Mouse (Mus musculus) embryonic facial prominence, embryonic 12.5 days (tissue): ENCODE data around the gene AI854703. TPM values are rescaled to one million over a fixed set of nuclear protein-coding genes. Genes with fewer than 3 reads are reported as not detected.

ENCODE experiments used
- ATAC-seq: fragments of 200-750 bp; cut with Nextera tagmentation; 2 replicates; pipeline ENCODE4 v1.8.0; 2017; ENCODE audit not compliant: insufficient number of reproducible peaks, insufficient read depth, low FRiP score, low TSS enrichment
- H3K27ac ChIP-seq: fragments of 300-500 bp; sonication (generic); 2 replicates; pipeline ENCODE4 v1.5.1; 2016; ENCODE audit warnings: mild to moderate bottlenecking
- H3K27me3 ChIP-seq: fragments of 300-500 bp; sonication (generic); 2 replicates; pipeline ENCODE4 v1.6.1; 2016; ENCODE audit warnings: mild to moderate bottlenecking, moderate library complexity
- H3K36me3 ChIP-seq: fragments of 300-500 bp; sonication (generic); 2 replicates; pipeline ENCODE4 v1.6.1; 2016; ENCODE audit warnings: mild to moderate bottlenecking
- H3K4me1 ChIP-seq: fragments of 300-500 bp; sonication (generic); 2 replicates; pipeline ENCODE4 v1.6.1; 2016
- H3K4me2 ChIP-seq: fragments of 300-500 bp; sonication (generic); replicated peaks from 2 replicates; pipeline ENCODE4 v1.6.1; 2016; ENCODE audit warnings: mild to moderate bottlenecking, moderate library complexity
- H3K4me3 ChIP-seq: fragments of 300-500 bp; sonication (generic); 2 replicates; pipeline ENCODE4 v1.5.1; 2016; ENCODE audit warnings: mild to moderate bottlenecking
- H3K9ac ChIP-seq: fragments of 300-500 bp; sonication (generic); 2 replicates; pipeline ENCODE4 v1.6.1; 2016; ENCODE audit warnings: mild to moderate bottlenecking, moderate library complexity
- H3K9me3 ChIP-seq: fragments of 300-500 bp; sonication (generic); 2 replicates; pipeline ENCODE4 v1.6.1; 2016; ENCODE audit warnings: mild to moderate bottlenecking, moderate library complexity
- WGBS: fragments of 180-500 bp; shearing (Covaris S2); methylation state at CpG from one replicate; pipeline ENCODE4 v1.1.7; 2016; 5-methylcytosine and 5-hydroxymethylcytosine counted together
- polyA plus RNA-seq: library from polyadenylated mRNA; unstranded; fragments of >200 nt; fragmentation: Nextera tagmentation; extraction: Ambion mirVana; gene quantifications from 2 replicates; pipeline ENCODE4 v1.2.1, GENCODE M21; 2016

AI854703 gene
- polyA plus RNA-seq, 1 experiment from 2014 or later = 2.0 TPM

GRCm38 (mm10) chr6:48680421-48680820, 53.9 kb downstream of the AI854703 start:
- no peaks in the 10 kb centered on the region for H3K36me3 ChIP-seq
- ATAC-seq = no peak
- no peaks in the 10 kb centered on the region for H3K27me3 ChIP-seq
- H3K4me2 ChIP-seq = no peak overlapping the region
- WGBS = 83% methylated on average over 5 of the region's 5 CpGs
- no peak overlapping the region for H3K4me3 ChIP-seq
- no peak overlapping the region for H3K27ac ChIP-seq
- no peak overlapping the region for H3K9ac ChIP-seq
- H3K9me3 ChIP-seq = no peaks in the 10 kb centered on the region
- H3K4me1 ChIP-seq = no peaks in the 10 kb centered on the region; the same call in 1 of the 2 replicates

- Histone ChIP-seq H3K27ac (no peak overlapping the region), H3K4me1 (no peaks in the 10 kb centered on the region), H3K4me2 (no peak overlapping the region), H3K36me3 (no peaks in the 10 kb centered on the region), H3K27me3 (no peaks in the 10 kb centered on the region), H3K4me3 (no peak overlapping the region), H3K9ac (no peak overlapping the region), H3K9me3 (no peaks in the 10 kb centered on the region)
- WGBS = 78% methylated on average over 3 of the region's 3 CpGs
- no peak for ATAC-seq
These were observed 55.0 kb downstream of the AI854703 start for GRCm38 (mm10) chr6:48681472-48682090.

DNA sequence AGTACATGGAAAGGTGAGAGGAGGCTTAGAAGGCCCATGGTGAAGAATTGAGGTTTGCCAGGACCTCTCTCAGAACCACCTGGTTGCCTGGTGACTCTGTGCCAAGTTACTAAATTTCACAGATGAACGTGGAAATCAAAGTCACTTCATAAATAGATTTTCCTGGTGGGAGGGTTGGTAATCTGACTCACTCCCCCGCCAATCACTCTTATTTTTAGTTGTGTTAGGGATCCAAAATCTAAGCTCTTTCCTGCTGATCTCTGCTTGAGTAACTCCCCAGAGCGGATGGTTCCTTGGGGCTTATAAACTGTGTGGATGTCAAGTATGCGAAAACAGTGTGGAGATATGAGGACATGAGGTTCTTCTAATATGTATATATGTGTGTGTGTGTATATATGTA, 55.7 kb downstream of the AI854703 start:
- 83% methylated on average over 4 of the region's 4 CpGs for WGBS
- no peaks in the 10 kb centered on the region for H3K36me3 ChIP-seq

More for the DNA sequence above, 55.7 kb downstream of the AI854703 start:
- Histone ChIP-seq H3K4me3 (no peak overlapping the region), H3K9ac (no peak overlapping the region), H3K27ac (no peak overlapping the region), H3K9me3 (no peaks in the 10 kb centered on the region), H3K4me2 (no peak overlapping the region), H3K4me1 (no peaks in the 10 kb centered on the region), H3K27me3 (no peaks in the 10 kb centered on the region)
- ATAC-seq = no peak

Other genes with a start within 250 kb of the AI854703 start
- 30.2 and 31.3 TPM in 2 replicates for gene Krba1, start 231.2 kb upstream of the AI854703 start, polyA plus RNA-seq
- 30.3 and 31.7 TPM in 2 replicates for gene Zfp467, start 180.9 kb upstream of the AI854703 start, polyA plus RNA-seq
- gene Sspo, start 178.5 kb upstream of the AI854703 start, polyA plus RNA-seq = 0.42 and 0.57 TPM in 2 replicates
- 21.3 and 21.5 TPM in 2 replicates for gene Atp6v0e2, start 89.1 kb upstream of the AI854703 start, polyA plus RNA-seq
- 8.1 and 13.5 TPM in 2 replicates for gene Lrrc61, start 72.0 kb upstream of the AI854703 start, polyA plus RNA-seq
- gene Rarres2, start 54.0 kb upstream of the AI854703 start, polyA plus RNA-seq = 6.9 TPM in 2 replicates
- gene Gm45021, start 37.2 kb upstream of the AI854703 start, polyA plus RNA-seq = not detected in 2 replicates
- gene Repin1, start 32.9 kb upstream of the AI854703 start, polyA plus RNA-seq = 35.0 and 35.2 TPM in 2 replicates
- not detected in 2 replicates for gene Gm44965, start 32.8 kb upstream of the AI854703 start, polyA plus RNA-seq
- 10.6 and 11.0 TPM in 2 replicates for gene Zfp775, start 24.7 kb upstream of the AI854703 start, polyA plus RNA-seq
- 0.36 and 0.74 TPM in 2 replicates for gene Gimap8, start 20.5 kb downstream of the AI854703 start, polyA plus RNA-seq
- 11.6 and 13.7 TPM in 2 replicates for gene Gimap9, start 49.4 kb downstream of the AI854703 start, polyA plus RNA-seq
- 7.0 and 9.0 TPM in 2 replicates for gene Gimap4, start 57.8 kb downstream of the AI854703 start, polyA plus RNA-seq
- gene Gimap6, start 81.5 kb downstream of the AI854703 start, polyA plus RNA-seq = 15.3 and 16.3 TPM in 2 replicates
- not detected in 2 replicates for gene Gm28053, start 91.8 kb downstream of the AI854703 start, polyA plus RNA-seq
- gene Gimap7, start 91.9 kb downstream of the AI854703 start, polyA plus RNA-seq = not detected in 2 replicates
- 7.5 and 7.6 TPM in 2 replicates for gene Gimap1, start 112.3 kb downstream of the AI854703 start, polyA plus RNA-seq
- 1.7 and 1.8 TPM in 2 replicates for gene Gimap5, start 119.4 kb downstream of the AI854703 start, polyA plus RNA-seq
- not detected in 2 replicates for gene Gimap3, start 144.1 kb downstream of the AI854703 start, polyA plus RNA-seq
- gene Tmem176a, start 214.2 kb downstream of the AI854703 start, polyA plus RNA-seq = 44.0 and 45.1 TPM in 2 replicates
- gene Tmem176b, start 214.7 kb downstream of the AI854703 start, polyA plus RNA-seq = 158 and 161 TPM in 2 replicates
- gene Aoc1, start 246.1 kb downstream of the AI854703 start, polyA plus RNA-seq = not detected in 2 replicates